Mouse (Mus musculus) hindbrain, embryonic 12.5 days (tissue): ENCODE data around the gene Gorasp2. TPM values are rescaled to one million over a fixed set of nuclear protein-coding genes. Genes with fewer than 3 reads are reported as not detected.

ENCODE experiments used
- ATAC-seq: fragments of 200-750 bp; cut with Nextera tagmentation; 2 replicates; pipeline ENCODE4 v1.8.0; 2017; ENCODE audit warnings: moderate TSS enrichment; ENCODE audit not compliant: low FRiP score
- H3K27ac ChIP-seq: fragments of 300-500 bp; sonication (generic); 2 replicates; pipeline ENCODE4 v1.5.1; 2016; ENCODE audit warnings: mild to moderate bottlenecking
- H3K27me3 ChIP-seq: fragments of 300-500 bp; sonication (generic); 2 replicates; pipeline ENCODE4 v1.6.1; 2016; ENCODE audit warnings: mild to moderate bottlenecking
- H3K36me3 ChIP-seq: fragments of 300-500 bp; sonication (generic); 2 replicates; pipeline ENCODE4 v1.6.1; 2016; ENCODE audit warnings: mild to moderate bottlenecking
- H3K4me1 ChIP-seq: fragments of 300-500 bp; sonication (generic); 2 replicates; pipeline ENCODE4 v1.6.1; 2016
- H3K4me2 ChIP-seq: fragments of 300-500 bp; sonication (generic); replicated peaks from 2 replicates; pipeline ENCODE4 v1.6.1; 2016; ENCODE audit warnings: mild to moderate bottlenecking
- H3K4me3 ChIP-seq: fragments of 300-500 bp; sonication (generic); 2 replicates; pipeline ENCODE4 v1.5.1; 2016; ENCODE audit warnings: mild to moderate bottlenecking
- H3K9ac ChIP-seq: fragments of 300-500 bp; sonication (generic); 2 replicates; pipeline ENCODE4 v1.6.1; 2016; ENCODE audit warnings: mild to moderate bottlenecking, moderate library complexity
- H3K9me3 ChIP-seq: fragments of 300-500 bp; sonication (generic); replicated peaks from 2 replicates; pipeline ENCODE4 v1.6.1; 2016; ENCODE audit warnings: mild to moderate bottlenecking
- WGBS: fragments of 180-500 bp; shearing (Covaris S2); methylation state at CpG from one replicate; pipeline ENCODE4 v1.1.7; 2016; 5-methylcytosine and 5-hydroxymethylcytosine counted together
- polyA plus RNA-seq: library from polyadenylated mRNA; unstranded; fragments of >200 nt; fragmentation: Nextera tagmentation; extraction: Ambion mirVana; gene quantifications from 2 replicates; pipeline ENCODE4 v1.2.1, GENCODE M21; 2016

Gene Gorasp2
- polyA plus RNA-seq, 1 experiment from 2014 or later = 132 TPM

DNA sequence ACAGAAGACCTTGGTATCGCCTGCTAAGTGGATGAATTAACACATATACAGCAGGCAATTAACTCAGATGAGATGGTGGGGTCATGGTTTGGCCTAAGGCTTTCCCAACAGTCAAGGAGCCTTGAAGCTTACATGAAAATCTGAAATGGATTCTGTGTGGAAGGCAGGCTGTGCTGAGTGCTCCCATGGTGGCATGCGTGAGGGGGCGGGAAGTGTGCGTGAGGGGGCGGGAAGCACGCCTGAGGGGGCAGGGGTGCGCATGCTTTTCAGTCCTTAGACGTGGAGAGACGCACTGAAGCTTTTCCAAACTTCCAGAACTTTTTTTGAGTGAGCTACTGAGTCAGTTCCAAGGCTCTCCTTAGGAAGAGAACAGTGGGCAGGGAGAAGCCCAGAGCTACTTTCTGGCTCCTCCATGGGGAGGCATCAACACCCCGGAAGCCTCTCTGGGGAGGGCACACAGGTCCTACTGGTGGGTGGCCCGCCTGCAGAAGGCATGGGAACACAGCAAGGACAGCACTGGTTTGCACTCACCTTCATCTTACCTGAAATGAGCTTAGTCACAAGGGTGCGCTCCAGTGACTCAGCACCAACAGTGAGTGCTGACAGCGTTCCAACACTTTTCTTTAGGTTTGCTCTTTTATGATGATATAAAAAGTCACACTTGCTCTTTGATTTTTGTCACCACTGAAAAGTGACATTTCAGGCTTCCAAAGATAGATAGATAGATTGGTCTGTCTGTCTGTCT, 47.8 kb downstream of the Gorasp2 start:
- H3K4me3 ChIP-seq = no peak overlapping the region
- H3K4me2 ChIP-seq = no peak overlapping the region
- no peak overlapping the region for H3K27ac ChIP-seq
- no peaks in the 10 kb centered on the region for H3K9me3 ChIP-seq
- H3K27me3 ChIP-seq = no peaks in the 10 kb centered on the region
- no peak for ATAC-seq
- WGBS = 83% methylated on average over 13 of the region's 13 CpGs
- H3K4me1 ChIP-seq = peaks cover 5% of the 10 kb centered on the region
- peaks cover 28% of the 10 kb centered on the region for H3K36me3 ChIP-seq
- H3K9ac ChIP-seq = no peak overlapping the region

GRCm38 (mm10) chr2:70710236-70710635, 48.9 kb downstream of the Gorasp2 start:
- WGBS = 93% methylated on average over 7 of the region's 7 CpGs
- no peaks in the 10 kb centered on the region for H3K4me1 ChIP-seq
- no peaks in the 10 kb centered on the region for H3K9me3 ChIP-seq
- no peak overlapping the region for H3K9ac ChIP-seq
- H3K36me3 ChIP-seq = peaks cover 34% of the 10 kb centered on the region
- no peak overlapping the region for H3K27ac ChIP-seq
- H3K4me2 ChIP-seq = no peak overlapping the region
- no peak overlapping the region for H3K4me3 ChIP-seq
- no peaks in the 10 kb centered on the region for H3K27me3 ChIP-seq
- no peak for ATAC-seq

GRCm38 (mm10) chr2:70710878-70711277, 49.5 kb downstream of the Gorasp2 start:
- H3K4me3 ChIP-seq = no peak overlapping the region
- no peaks in the 10 kb centered on the region for H3K27me3 ChIP-seq
- H3K9ac ChIP-seq = no peak overlapping the region
- H3K9me3 ChIP-seq = no peaks in the 10 kb centered on the region
- peaks cover 39% of the 10 kb centered on the region for H3K36me3 ChIP-seq
- WGBS = 93% methylated on average over 4 of the region's 4 CpGs
- H3K4me1 ChIP-seq = no peaks in the 10 kb centered on the region
- ATAC-seq = no peak
- H3K4me2 ChIP-seq = no peak overlapping the region
- H3K27ac ChIP-seq = no peak overlapping the region

DNA sequence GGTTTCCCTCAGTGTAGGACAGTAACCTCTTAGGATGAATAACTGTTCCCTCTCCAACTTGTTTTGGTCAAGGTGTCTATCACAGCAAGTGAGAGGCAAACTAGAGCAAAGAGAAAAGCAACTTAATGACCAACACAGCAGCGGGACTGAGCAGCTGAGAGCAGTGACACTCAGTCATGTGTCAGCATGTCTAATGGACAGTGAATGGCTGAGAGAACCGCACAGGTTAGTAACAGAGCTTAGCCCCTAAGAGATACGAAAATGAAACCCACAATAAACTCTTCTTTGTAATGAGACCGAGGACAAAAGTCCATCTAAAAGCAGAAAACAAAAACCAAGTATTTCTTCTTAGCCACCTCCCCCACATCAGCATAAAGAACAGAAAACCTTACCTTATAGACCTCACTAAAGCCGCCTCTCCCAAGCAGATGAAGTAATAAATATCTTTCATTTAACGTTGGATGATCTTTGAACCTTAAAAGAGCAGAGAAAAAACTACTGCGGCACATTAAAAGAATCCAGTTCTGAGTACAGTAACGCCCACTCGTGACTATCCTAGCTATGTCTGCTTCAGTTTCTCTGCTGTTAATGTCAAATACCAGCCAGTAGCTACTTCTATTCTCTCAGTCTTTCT, 62.4 kb downstream of the Gorasp2 start:
- no peaks in the 10 kb centered on the region for H3K4me1 ChIP-seq
- no peak overlapping the region for H3K4me3 ChIP-seq
- H3K9me3 ChIP-seq = no peaks in the 10 kb centered on the region
- peaks cover 44% of the 10 kb centered on the region for H3K36me3 ChIP-seq
- no peak for ATAC-seq
- H3K9ac ChIP-seq = no peak overlapping the region
- no peak overlapping the region for H3K27ac ChIP-seq
- no peak overlapping the region for H3K4me2 ChIP-seq
- H3K27me3 ChIP-seq = no peaks in the 10 kb centered on the region
- 94% methylated on average over 9 of the region's 9 CpGs for WGBS

- peaks cover 23% of the 10 kb centered on the region for H3K36me3 ChIP-seq
- H3K4me1 ChIP-seq = no peaks in the 10 kb centered on the region
- 87% methylated on average over 2 of the region's 2 CpGs for WGBS
- no peaks in the 10 kb centered on the region for H3K27me3 ChIP-seq
- no peak overlapping the region for H3K27ac ChIP-seq
- ATAC-seq = no peak
- H3K4me3 ChIP-seq = no peak overlapping the region
- H3K9me3 ChIP-seq = no peaks in the 10 kb centered on the region
- H3K9ac ChIP-seq = no peak overlapping the region
- no peak overlapping the region for H3K4me2 ChIP-seq
Measured at GRCm38 (mm10) chr2:70727089-70727488, 65.7 kb downstream of the Gorasp2 start.

DNA sequence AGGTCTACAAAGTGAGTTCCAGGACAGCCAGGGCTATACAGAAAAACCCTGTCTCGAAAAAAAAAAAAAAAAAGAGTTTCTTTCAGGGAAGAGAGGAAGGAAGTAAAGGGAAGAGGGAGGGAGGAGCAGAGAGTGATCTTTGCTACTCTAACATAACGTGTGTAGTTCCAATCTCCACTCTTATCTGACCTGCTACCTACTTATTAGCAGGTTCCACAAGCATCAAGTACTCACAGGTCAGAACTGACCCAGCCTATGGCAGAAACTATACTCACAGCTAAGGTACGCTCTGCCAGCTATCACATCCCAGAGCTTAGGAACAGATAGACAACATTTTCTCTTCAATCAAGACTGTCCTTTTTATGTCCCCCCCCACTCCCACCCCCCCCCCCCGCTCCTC, 74.2 kb downstream of the Gorasp2 start:
- Histone ChIP-seq H3K4me2 (no peak overlapping the region), H3K9me3 (no peaks in the 10 kb centered on the region), H3K4me3 (no peak overlapping the region), H3K36me3 (peaks cover 29% of the 10 kb centered on the region), H3K4me1 (no peaks in the 10 kb centered on the region), H3K9ac (no peak overlapping the region), H3K27ac (no peak overlapping the region), H3K27me3 (no peaks in the 10 kb centered on the region)
- ATAC-seq = no peak
- WGBS = 91% methylated on average over 4 of the region's 4 CpGs

DNA sequence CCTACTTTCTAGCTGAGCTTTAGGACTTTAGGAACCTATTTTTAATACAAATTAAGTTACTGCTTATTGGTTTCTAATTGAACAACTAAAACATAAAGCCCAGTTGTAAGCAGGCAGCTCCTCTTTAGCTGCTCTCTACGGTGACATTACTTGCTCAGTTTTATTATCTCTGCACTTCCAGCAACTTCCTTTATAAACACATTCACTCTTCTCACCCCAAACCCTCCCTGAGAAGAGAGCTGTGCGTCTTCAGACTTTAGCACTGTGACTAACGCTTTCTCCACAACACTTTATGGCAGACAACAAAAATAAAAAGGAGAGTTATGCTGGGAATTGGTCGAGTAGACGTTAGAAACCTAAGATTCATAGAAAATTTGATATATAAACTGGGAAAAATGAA, 74.6 kb downstream of the Gorasp2 start:
- ATAC-seq = no peak
- no peaks in the 10 kb centered on the region for H3K27me3 ChIP-seq
- no peaks in the 10 kb centered on the region for H3K9me3 ChIP-seq
- no peak overlapping the region for H3K4me3 ChIP-seq
- H3K4me1 ChIP-seq = no peaks in the 10 kb centered on the region
- H3K9ac ChIP-seq = no peak overlapping the region
- 88% methylated on average over 5 of the region's 5 CpGs for WGBS
- peaks cover 32% of the 10 kb centered on the region for H3K36me3 ChIP-seq
- no peak overlapping the region for H3K4me2 ChIP-seq
- H3K27ac ChIP-seq = no peak overlapping the region

DNA sequence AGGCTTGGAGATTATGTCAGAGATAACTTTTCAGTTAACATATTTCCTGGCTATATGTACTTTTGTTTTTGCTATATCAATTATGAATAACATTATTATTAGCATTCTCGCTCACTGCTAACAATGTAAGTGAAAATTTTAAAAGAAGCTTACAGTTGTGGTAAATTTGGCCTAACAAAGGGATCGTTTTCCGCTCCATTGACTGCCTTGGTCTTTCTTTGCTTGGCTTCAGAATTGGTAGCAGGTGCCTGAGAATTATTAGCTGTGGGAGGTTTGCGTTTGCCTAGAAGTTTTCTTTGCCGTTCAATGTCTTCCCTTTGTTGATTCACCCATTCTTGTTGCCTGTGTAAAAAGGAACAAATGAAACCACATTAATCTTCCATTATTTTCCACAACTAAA, 80.5 kb downstream of the Gorasp2 start:
- Histone ChIP-seq H3K9ac (no peak overlapping the region), H3K9me3 (no peaks in the 10 kb centered on the region), H3K27me3 (no peaks in the 10 kb centered on the region), H3K4me1 (no peaks in the 10 kb centered on the region), H3K36me3 (peaks cover 48% of the 10 kb centered on the region), H3K27ac (no peak overlapping the region), H3K4me3 (no peak overlapping the region), H3K4me2 (no peak overlapping the region)
- no peak for ATAC-seq
- WGBS = 61% methylated on average over 5 of the region's 5 CpGs

DNA sequence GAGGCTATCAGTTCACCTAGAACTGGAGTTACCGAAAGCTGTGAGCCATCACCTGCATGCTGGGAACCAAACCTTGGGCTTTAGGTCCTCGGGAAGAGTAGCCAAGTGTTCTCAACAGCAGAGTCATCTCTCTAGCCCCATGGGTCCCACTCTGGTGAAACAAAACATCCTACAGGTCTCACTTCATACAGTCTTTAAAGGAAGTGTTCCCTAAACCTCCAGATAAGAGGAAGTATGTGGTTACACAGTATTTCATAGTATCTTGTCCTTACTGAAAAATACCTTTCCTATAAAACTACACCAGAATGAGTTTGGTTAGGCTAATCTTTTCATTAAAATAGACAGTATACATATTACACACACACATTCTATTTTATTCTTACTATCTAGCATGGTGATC, 81.2 kb downstream of the Gorasp2 start:
- Histone ChIP-seq H3K36me3 (peaks cover 44% of the 10 kb centered on the region), H3K4me2 (no peak overlapping the region), H3K4me1 (no peaks in the 10 kb centered on the region), H3K9me3 (no peaks in the 10 kb centered on the region), H3K27ac (no peak overlapping the region), H3K4me3 (no peak overlapping the region), H3K27me3 (no peaks in the 10 kb centered on the region), H3K9ac (no peak overlapping the region)
- 88% methylated on average over 2 of the region's 2 CpGs for WGBS
- no peak for ATAC-seq

GRCm38 (mm10) chr2:70751655-70752054, 90.3 kb downstream of the Gorasp2 start:
- Histone ChIP-seq H3K27me3 (no peaks in the 10 kb centered on the region), H3K4me1 (no peaks in the 10 kb centered on the region), H3K4me2 (no peak overlapping the region), H3K4me3 (no peak overlapping the region), H3K27ac (no peak overlapping the region), H3K9me3 (no peaks in the 10 kb centered on the region), H3K9ac (no peak overlapping the region), H3K36me3 (peaks cover 16% of the 10 kb centered on the region; the same call in 1 of the 2 replicates)
- 94% methylated on average over 2 of the region's 2 CpGs for WGBS
- ATAC-seq = no peak

DNA sequence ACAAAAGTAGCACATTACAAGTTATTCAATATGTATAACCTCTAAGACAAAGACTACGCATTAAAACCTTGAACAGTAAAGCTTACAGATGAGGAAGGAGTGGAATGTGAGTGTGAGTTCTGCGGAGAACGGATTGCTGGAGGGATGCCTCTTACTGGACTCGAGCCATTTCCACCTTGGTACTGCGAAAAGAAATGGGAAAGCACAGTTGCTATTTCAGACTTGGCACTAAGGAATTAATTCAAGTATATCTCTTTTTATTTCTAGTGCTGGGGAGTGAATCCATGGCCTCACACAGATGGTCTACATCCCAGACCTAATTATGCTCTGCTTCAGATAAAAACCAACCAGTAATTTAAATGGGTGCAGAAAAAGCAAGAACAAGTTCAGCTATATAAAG, 90.8 kb downstream of the Gorasp2 start:
- H3K27me3 ChIP-seq = no peaks in the 10 kb centered on the region
- no peak for ATAC-seq
- H3K4me2 ChIP-seq = no peak overlapping the region
- no peak overlapping the region for H3K9ac ChIP-seq
- no peaks in the 10 kb centered on the region for H3K4me1 ChIP-seq
- no peaks in the 10 kb centered on the region for H3K9me3 ChIP-seq
- 98% methylated on average over 5 of the region's 5 CpGs for WGBS
- H3K36me3 ChIP-seq = peaks cover 13% of the 10 kb centered on the region; the same call in 1 of the 2 replicates
- no peak overlapping the region for H3K4me3 ChIP-seq
- no peak overlapping the region for H3K27ac ChIP-seq
